7 mouse cellular contexts compared by ENCODE assay signal in genomic region chr11:102284501-102285094, GRCm38 (mm10). TPM values are rescaled to one million over a fixed set of nuclear protein-coding genes. Genes with fewer than 3 reads are reported as not detected.
DNase-seq lines count a peak whose midpoint lies in the region; ATAC-seq lines count a peak whose summit lies in the region.

TSS of gene Tmub2 (plus strand) at chr11:102284931.

- WGBS in intestine, embryonic 15.5 days = under 1% methylated on average over 32 of the region's 32 CpGs
- under 1% methylated on average over 32 of the region's 32 CpGs for WGBS in midbrain, embryonic 10.5 days

- peak within 1 kb of the TSS; percentile 75 for H3K27ac ChIP-seq in intestine, embryonic 15.5 days
- H3K27ac ChIP-seq in midbrain, embryonic 10.5 days (replicated peaks) = peak within 1 kb of the TSS; percentile 89

- DNase-seq in adrenal gland, adult 2 months = peak; percentile 97
- peak; percentile 99 for DNase-seq in embryo, embryonic 11.5 days (ENCODE audit: low read depth, low spot score)
- peak; percentile 90 for DNase-seq in gastrocnemius, postnatal 36 days
- DNase-seq in left cerebral cortex, postnatal 25 days (ENCODE audit: low spot score in 2 of 2) = peak; percentile 96 to 99
- DNase-seq in midbrain, embryonic 10.5 days (ENCODE audit: low spot score) = peak; percentile 97
- peak; percentile 88 for DNase-seq in right cerebral cortex, postnatal 4 days

- peak within 1 kb of the TSS; percentile 78 for H3K4me2 ChIP-seq in intestine, embryonic 15.5 days (replicated peaks)

- H3K4me3 ChIP-seq in intestine, embryonic 15.5 days (replicated peaks) = peak within 1 kb of the TSS; percentile 79
- peak within 1 kb of the TSS; percentile 81 for H3K4me3 ChIP-seq in midbrain, embryonic 10.5 days

- H3K4me1 ChIP-seq in intestine, embryonic 15.5 days (replicated peaks) = peaks cover 6% of the 10 kb centered on the region; the same call in 1 of the 2 replicates
- peaks cover 24% of the 10 kb centered on the region for H3K4me1 ChIP-seq in midbrain, embryonic 10.5 days

- peaks cover 17% of the 10 kb centered on the region for H3K36me3 ChIP-seq in intestine, embryonic 15.5 days
- peaks cover 26% of the 10 kb centered on the region for H3K36me3 ChIP-seq in midbrain, embryonic 10.5 days

- ATAC-seq in intestine, embryonic 15.5 days = peak; percentile 95

- no peaks in the 10 kb centered on the region for H3K9me3 ChIP-seq in intestine, embryonic 15.5 days
- H3K9me3 ChIP-seq in midbrain, embryonic 10.5 days (replicated peaks) = no peaks in the 10 kb centered on the region

- peak within 1 kb of the TSS; percentile 83 for H3K9ac ChIP-seq in intestine, embryonic 15.5 days

- H3K27me3 ChIP-seq in intestine, embryonic 15.5 days (replicated peaks) = no peaks in the 10 kb centered on the region
- no peaks in the 10 kb centered on the region for H3K27me3 ChIP-seq in midbrain, embryonic 10.5 days (ENCODE audit: low read depth, poor library complexity, severe bottlenecking)

- intact Hi-C loops in gastrocnemius, postnatal 36 days (cut with DNase I) = no loop called here
- intact Hi-C loops in left cerebral cortex, postnatal 25 days (cut with DNase I) = no loop called here

RNA-seq across cellular contexts. Expression of gene Tmub2, which starts in this region (rescaled TPM):
- total RNA-seq in adrenal gland, adult 2 months (2021) = 10 to 100 TPM; 57.2 to 59.4 TPM
- polyA plus RNA-seq in adrenal gland, adult 2 months (2012; rRNA removed) = 55.8 and 58.9 TPM in 2 replicates
- total RNA-seq in gastrocnemius, postnatal 36 days (2021) = 10 to 100 TPM; 12.7 to 13.5 TPM
- polyA plus RNA-seq in intestine, embryonic 15.5 days (2015; fragmentation: Nextera tagmentation; extraction: Ambion mirVana) = 44.3 and 48.5 TPM in 2 replicates
- 10 to 100 TPM; 67.8 to 71.4 TPM for total RNA-seq in left cerebral cortex, postnatal 25 days (2021)
- 51.3 and 60.5 TPM in 2 replicates for polyA plus RNA-seq in midbrain, embryonic 10.5 days (2016; fragmentation: Nextera tagmentation; extraction: Ambion mirVana)

Comparison
In these comparisons a context has a peak if more than half of its experiments do, and no peak if none do; other contexts are left out.
1. Peak in every context shown above with its lines: DNase-seq, ATAC-seq, H3K4me3 ChIP-seq and H3K27ac ChIP-seq.
2. RNA of gene Tmub2 (total RNA-seq): 67.8 to 71.4 TPM in left cerebral cortex, postnatal 25 days and 57.2 to 59.4 TPM in adrenal gland, adult 2 months; 12.7 to 13.5 TPM in gastrocnemius, postnatal 36 days; every median in the first group is over 4 times any median in the second.